Mouse (Mus musculus) kidney, adult 2 months (tissue): ENCODE data around the gene Shmt1.

Experiments used
- CTCF ChIP-seq: fragments of 200-500 bp; conservative IDR thresholded peaks from 2 replicates; pipeline ENCODE4 v1.5.1; 2011; ENCODE audit warnings: low read depth, mild to moderate bottlenecking, control low read depth, low read length, moderate library complexity, mixed read lengths; ENCODE audit not compliant: insufficient read depth, insufficient read length
- POLR2A ChIP-seq: fragments of 200-500 bp; IDR thresholded peaks from one replicate; pipeline ENCODE4 v1.6.1; 2011; ENCODE audit warnings: low read depth, low read length, control low read depth

DNA sequence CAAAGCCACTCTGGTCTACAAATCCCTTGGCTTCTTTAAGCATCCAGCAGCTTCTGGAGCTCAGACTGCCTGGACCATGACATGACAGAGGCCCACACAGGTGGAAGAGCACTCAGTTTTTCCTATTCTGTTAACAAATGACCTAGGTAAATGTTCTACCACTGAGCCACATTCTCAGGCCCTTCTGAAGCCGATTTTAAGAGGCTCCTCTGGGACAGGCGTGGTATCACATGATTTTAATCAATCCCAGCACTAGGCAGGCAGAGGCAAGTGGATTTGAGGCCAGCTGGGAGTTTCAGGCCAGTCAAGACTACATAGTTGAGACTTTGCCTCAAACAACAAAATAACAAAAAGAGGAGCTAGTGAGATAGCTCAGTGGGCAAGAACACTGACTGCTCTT, 21.0 kb downstream of the Shmt1 start:
- TF ChIP-seq CTCF (no peak), POLR2A (no peak)
